ENCODE assay signal across 11 mouse cellular contexts in the genomic region with DNA sequence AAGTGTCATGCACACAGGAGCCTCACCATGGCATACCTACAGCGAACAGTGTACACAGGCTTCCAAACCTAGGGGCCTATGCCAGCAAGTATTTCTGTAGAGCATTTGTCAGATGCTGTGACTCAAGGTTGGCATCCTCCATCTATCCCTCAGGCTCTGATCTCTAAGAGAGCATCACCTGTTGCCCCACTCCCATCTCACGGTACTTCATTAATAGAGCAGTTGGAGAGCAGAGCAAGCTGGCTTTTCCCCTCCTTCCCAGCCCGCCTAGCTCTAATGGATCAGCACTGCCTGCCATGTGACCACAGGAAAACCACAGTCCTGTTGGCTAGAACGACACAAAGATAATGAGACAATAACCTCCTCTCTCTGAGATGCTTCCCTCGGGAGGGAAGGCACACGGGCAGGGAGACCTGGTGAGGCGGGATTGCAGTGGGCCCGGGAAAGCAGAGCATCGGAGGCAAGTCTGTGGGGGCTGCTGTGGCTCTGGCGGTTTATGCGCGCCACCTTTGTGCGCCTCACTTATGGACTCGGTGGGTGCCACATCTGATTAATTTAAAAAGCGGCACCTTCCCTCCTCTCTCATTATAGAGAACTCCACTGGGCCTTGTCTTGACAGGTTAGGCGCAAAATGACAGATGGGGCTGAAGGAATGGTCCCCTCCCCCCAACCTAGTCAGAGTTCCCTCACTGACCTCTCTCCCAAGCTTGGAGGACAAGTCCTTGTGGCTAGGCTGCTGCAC.
DNase-seq lines count a peak whose midpoint lies in the region; ATAC-seq lines count a peak whose summit lies in the region.
"Had no signal": no experiment of that assay in that cellular context is flagged by ENCODE, and none has a peak within 500 bp of the region (broad histone marks: within the 10 kb centered on the region; RNA-seq: fewer than 3 reads in every experiment).

No protein-coding gene starts in this region.

- ATAC-seq in heart, embryonic 11.5 days (replicated peaks; ENCODE audit: insufficient number of reproducible peaks, low FRiP score, low TSS enrichment): no peak
- peak; percentile 86 for ATAC-seq in hindbrain, embryonic 11.5 days (ENCODE audit: low FRiP score)
- peak; percentile 80; the same call in 1 of the 2 replicates for ATAC-seq in neural tube, embryonic 14.5 days (ENCODE audit: low read depth)
- ATAC-seq in inflammation-experienced regulatory T-cells, adult 6 months: no peak

- no peaks in the 10 kb centered on the region for H3K4me1 ChIP-seq in heart, embryonic 11.5 days (ENCODE audit: control insufficient read depth, insufficient read depth, low read length)
- no peaks in the 10 kb centered on the region for H3K4me1 ChIP-seq in hindbrain, embryonic 11.5 days (replicated peaks; ENCODE audit: control insufficient read depth, insufficient read depth, low read length)
- H3K4me1 ChIP-seq in neural tube, embryonic 14.5 days (ENCODE audit: control insufficient read depth, insufficient read depth, low read length): no peaks in the 10 kb centered on the region
- H3K4me1 ChIP-seq: lung, embryonic 15.5 days had no signal

- H3K27ac ChIP-seq in heart, embryonic 11.5 days (ENCODE audit: low read depth, low read length): no peak overlapping the region
- H3K27ac ChIP-seq in hindbrain, embryonic 11.5 days (ENCODE audit: low read depth, low read length): no peak overlapping the region; the same call in 1 of the 2 replicates
- no peak overlapping the region for H3K27ac ChIP-seq in neural tube, embryonic 14.5 days (ENCODE audit: low read depth, low read length)
- H3K27ac ChIP-seq: lung, embryonic 15.5 days had no signal

- H3K4me3 ChIP-seq in heart, embryonic 11.5 days (ENCODE audit: low read depth, low read length): no peak overlapping the region
- H3K4me3 ChIP-seq in hindbrain, embryonic 11.5 days (ENCODE audit: low read depth, low read length): no peak overlapping the region
- H3K4me3 ChIP-seq in neural tube, embryonic 14.5 days (ENCODE audit: low read depth, low read length): no peak overlapping the region
- H3K4me3 ChIP-seq: erythroblast, embryonic 14.5 days; lung, embryonic 15.5 days had no signal

- no peaks in the 10 kb centered on the region for H3K27me3 ChIP-seq in heart, embryonic 11.5 days (ENCODE audit: control insufficient read depth, insufficient read depth, low read length)
- no peaks in the 10 kb centered on the region for H3K27me3 ChIP-seq in hindbrain, embryonic 11.5 days (ENCODE audit: control insufficient read depth, insufficient read depth, low read length)
- H3K27me3 ChIP-seq in neural tube, embryonic 14.5 days (ENCODE audit: control insufficient read depth, insufficient read depth, low read length): no peaks in the 10 kb centered on the region
- H3K27me3 ChIP-seq: lung, embryonic 15.5 days had no signal

- H3K9me3 ChIP-seq in heart, embryonic 11.5 days (replicated peaks; ENCODE audit: control insufficient read depth, low read length): no peaks in the 10 kb centered on the region
- H3K9me3 ChIP-seq in hindbrain, embryonic 11.5 days (ENCODE audit: control insufficient read depth, low read length): no peaks in the 10 kb centered on the region
- no peaks in the 10 kb centered on the region for H3K9me3 ChIP-seq in neural tube, embryonic 14.5 days (ENCODE audit: control insufficient read depth, low read length)
- H3K9me3 ChIP-seq: lung, embryonic 15.5 days had no signal

- no peak overlapping the region for H3K9ac ChIP-seq in heart, embryonic 11.5 days (ENCODE audit: low read depth, low read length)
- H3K9ac ChIP-seq in hindbrain, embryonic 11.5 days (ENCODE audit: low read depth, low read length): no peak overlapping the region
- no peak overlapping the region for H3K9ac ChIP-seq in neural tube, embryonic 14.5 days (replicated peaks; ENCODE audit: low read depth, low read length)
- H3K9ac ChIP-seq: lung, embryonic 15.5 days had no signal

- H3K36me3 ChIP-seq in heart, embryonic 11.5 days (ENCODE audit: control insufficient read depth, insufficient read depth, low read length): no peaks in the 10 kb centered on the region
- no peaks in the 10 kb centered on the region for H3K36me3 ChIP-seq in hindbrain, embryonic 11.5 days (ENCODE audit: control insufficient read depth, insufficient read depth, low read length)
- H3K36me3 ChIP-seq in neural tube, embryonic 14.5 days (ENCODE audit: control insufficient read depth, insufficient read depth, low read length): no peaks in the 10 kb centered on the region
- H3K36me3 ChIP-seq: lung, embryonic 15.5 days had no signal

- DNase-seq in heart, adult 9 months (ENCODE audit: low spot score in 2 of 2): no peak
- DNase-seq in cerebellum, postnatal 14 days: peak; percentile 30 to 38
- peak; percentile 66 for DNase-seq in hindbrain, embryonic 11.5 days (ENCODE audit: low spot score)
- no peak for DNase-seq in right cerebral cortex, postnatal 14 days
- no peak for DNase-seq in thymus, postnatal 4 days
- DNase-seq: adrenal gland, postnatal 25 days had no signal

- H3K4me2 ChIP-seq in heart, embryonic 11.5 days: peak overlapping the region; percentile 29; the same call in 1 of the 2 replicates
- H3K4me2 ChIP-seq in hindbrain, embryonic 11.5 days (replicated peaks; ENCODE audit: low read depth, low read length): 0 out of 2 replicates have a peak overlapping the region, but pooled peaks have one; percentile 7
- H3K4me2 ChIP-seq in neural tube, embryonic 14.5 days (ENCODE audit: low read depth, low read length): peak overlapping the region; percentile 19
- H3K4me2 ChIP-seq: lung, embryonic 15.5 days had no signal

- 32% methylated on average over 16 of the region's 16 CpGs for WGBS in heart, embryonic 11.5 days (ENCODE audit: insufficient replicate concordance)
- WGBS in hindbrain, embryonic 11.5 days: 45% methylated on average over 16 of the region's 16 CpGs
- WGBS in neural tube, embryonic 14.5 days: 37% methylated on average over 16 of the region's 16 CpGs

Comparison
In these comparisons a context has a peak if more than half of its experiments do, and no peak if none do; other contexts are left out.
1. ATAC-seq: peak in hindbrain, embryonic 11.5 days (single experiment) and neural tube, embryonic 14.5 days (single experiment); none in heart, embryonic 11.5 days (single experiment) and inflammation-experienced regulatory T-cells, adult 6 months (single experiment).
2. DNase-seq: peak in cerebellum, postnatal 14 days (2 of 2) and hindbrain, embryonic 11.5 days (single experiment); none in heart, adult 9 months (0 of 2), right cerebral cortex, postnatal 14 days (single experiment) and thymus, postnatal 4 days (single experiment).
3. Peak in every context shown above with its lines, with median percentiles within 50 percentile points of each other: H3K4me2 ChIP-seq.